Mouse (Mus musculus): ENCODE measurements around the gene Vps53.

- TF ChIP-seq EP300 (IDR thresholded peaks at IDR 0.05), result no peak
- TF ChIP-seq CTCF (IDR thresholded peaks at IDR 0.05), result no peak
Measured at GRCm38 (mm10) chr11:76122571-76122970, 56.9 kb downstream of the Vps53 start.
